Mouse (Mus musculus) embryonic facial prominence, embryonic 14.5 days (tissue): ENCODE data around the gene Col4a3bp. TPM values are rescaled to one million over a fixed set of nuclear protein-coding genes. Genes with fewer than 3 reads are reported as not detected.

Experiments
- ATAC-seq: fragments of 200-750 bp; cut with Nextera tagmentation; 2 replicates; pipeline ENCODE4 v1.8.0; 2017; ENCODE audit warnings: low read depth, moderate number of reproducible peaks, moderate TSS enrichment
- DNase-seq: peaks from one replicate; pipeline ENCODE4 v3.0.0-alpha.2; 2015; ENCODE audit warnings: low spot score
- H3K27ac ChIP-seq: fragments of 300-500 bp; sonication (generic); replicated peaks from 2 replicates; pipeline ENCODE4 v1.5.1; 2014; ENCODE audit warnings: low read depth, mild to moderate bottlenecking, low read length, moderate library complexity
- H3K27me3 ChIP-seq: fragments of 300-500 bp; sonication (generic); replicated peaks from 2 replicates; pipeline ENCODE4 v1.6.1; 2014; ENCODE audit warnings: low read length; ENCODE audit not compliant: control insufficient read depth, insufficient read depth
- H3K36me3 ChIP-seq: fragments of 300-500 bp; sonication (generic); 2 replicates; pipeline ENCODE4 v1.6.1; 2014; ENCODE audit warnings: low read length, mixed read lengths; ENCODE audit not compliant: control insufficient read depth, insufficient read depth
- H3K4me1 ChIP-seq: fragments of 300-500 bp; sonication (generic); 2 replicates; pipeline ENCODE4 v1.6.1; 2014; ENCODE audit warnings: antibody characterized with exemption, low read length; ENCODE audit not compliant: control insufficient read depth, insufficient read depth
- H3K4me2 ChIP-seq: fragments of 300-500 bp; sonication (generic); 2 replicates; pipeline ENCODE4 v1.6.1; 2014; ENCODE audit warnings: low read depth, mild to moderate bottlenecking, low read length, moderate library complexity, mixed read lengths
- H3K4me3 ChIP-seq: fragments of 300-500 bp; sonication (generic); 2 replicates; pipeline ENCODE4 v1.5.1; 2014; ENCODE audit warnings: low read depth, mild to moderate bottlenecking, low read length
- H3K9ac ChIP-seq: fragments of 300-500 bp; sonication (generic); 2 replicates; pipeline ENCODE4 v1.6.1; 2014; ENCODE audit warnings: low read depth, mild to moderate bottlenecking, low read length, moderate library complexity, mixed read lengths
- H3K9me3 ChIP-seq: fragments of 300-500 bp; sonication (generic); 2 replicates; pipeline ENCODE4 v1.6.1; 2016; ENCODE audit warnings: low read length; ENCODE audit not compliant: control insufficient read depth
- WGBS: fragments of 180-500 bp; shearing (Covaris S2); extraction: QIAGEN DNeasy Blood & Tissue Kit; methylation state at CpG from one replicate; pipeline ENCODE4 v1.1.7; 2014; 5-methylcytosine and 5-hydroxymethylcytosine counted together
- polyA plus RNA-seq: library from polyadenylated mRNA; unstranded; fragments of >200 nt; fragmentation: Nextera tagmentation; extraction: Ambion mirVana; gene quantifications from 2 replicates; pipeline ENCODE4 v1.2.1, GENCODE M21; 2014

Col4a3bp gene
- polyA plus RNA-seq, 1 experiment from 2014 or later: 10.2 TPM

GRCm38 (mm10) chr13:96530064-96530463 is 12.4 kb upstream of the Col4a3bp start:
- 75% methylated on average over 9 of the region's 9 CpGs for WGBS
- no peaks in the 10 kb centered on the region for H3K4me1 ChIP-seq
- H3K27me3 ChIP-seq: no peaks in the 10 kb centered on the region
- H3K27ac ChIP-seq: no peak overlapping the region; the same call in 1 of the 2 replicates
- ATAC-seq (no peak), DNase-seq (peak; percentile 46)
- H3K4me3 ChIP-seq: no peak overlapping the region
- no peaks in the 10 kb centered on the region for H3K36me3 ChIP-seq
- no peak overlapping the region for H3K4me2 ChIP-seq
- peaks cover 15% of the 10 kb centered on the region; the same call in 1 of the 2 replicates for H3K9me3 ChIP-seq
- no peak overlapping the region for H3K9ac ChIP-seq

DNA sequence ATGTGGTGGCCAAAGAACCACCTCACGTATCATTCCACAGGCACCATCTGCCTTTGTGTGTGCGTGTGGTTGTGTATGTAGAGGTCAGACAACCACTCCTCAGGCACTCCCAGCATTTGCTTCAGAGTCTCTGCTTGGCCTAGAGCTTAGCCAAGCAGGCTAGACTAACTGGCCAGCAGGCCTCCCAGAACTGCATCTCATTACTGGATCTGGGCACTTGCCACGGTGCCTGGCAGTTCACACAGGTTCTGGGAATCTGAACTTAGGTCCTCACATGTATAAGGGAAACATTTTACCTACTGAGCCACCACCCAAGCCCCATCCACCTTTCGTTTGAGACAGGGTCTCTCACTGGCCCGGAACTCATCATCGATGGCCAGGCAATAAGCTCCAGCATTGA is 10.2 kb upstream of the Col4a3bp start:
- 89% methylated on average over 6 of the region's 6 CpGs for WGBS
- no peak overlapping the region for H3K27ac ChIP-seq
- no peaks in the 10 kb centered on the region for H3K36me3 ChIP-seq
- no peak overlapping the region for H3K9ac ChIP-seq
- ATAC-seq: no peak
- H3K4me1 ChIP-seq: no peaks in the 10 kb centered on the region
- no peaks in the 10 kb centered on the region for H3K27me3 ChIP-seq
- no peak overlapping the region for H3K4me2 ChIP-seq
- H3K4me3 ChIP-seq: no peak overlapping the region
- H3K9me3 ChIP-seq: peaks cover 15% of the 10 kb centered on the region; the same call in 1 of the 2 replicates
- DNase-seq: no peak

- peaks cover 13% of the 10 kb centered on the region; the same call in 1 of the 2 replicates for H3K9me3 ChIP-seq
- H3K4me2 ChIP-seq: no peak overlapping the region
- no peaks in the 10 kb centered on the region for H3K4me1 ChIP-seq
- no peaks in the 10 kb centered on the region for H3K36me3 ChIP-seq
- DNase-seq (no peak), ATAC-seq (no peak)
- H3K4me3 ChIP-seq: no peak overlapping the region
- H3K27ac ChIP-seq: no peak overlapping the region
- no peak overlapping the region for H3K9ac ChIP-seq
- no peaks in the 10 kb centered on the region for H3K27me3 ChIP-seq
- WGBS: 65% methylated on average over 2 of the region's 2 CpGs
Measured at GRCm38 (mm10) chr13:96533742-96534141, 8.7 kb upstream of the Col4a3bp start.

GRCm38 (mm10) chr13:96536821-96537572 is 5.4 kb upstream of the Col4a3bp start:
- WGBS: 83% methylated on average over 5 of the region's 5 CpGs
- no peak for DNase-seq
- H3K36me3 ChIP-seq: no peaks in the 10 kb centered on the region
- H3K9ac ChIP-seq: no peak overlapping the region
- no peak overlapping the region for H3K4me3 ChIP-seq
- no peaks in the 10 kb centered on the region for H3K9me3 ChIP-seq
- no peak overlapping the region for H3K4me2 ChIP-seq
- H3K27me3 ChIP-seq: no peaks in the 10 kb centered on the region
- 0 out of 2 replicates have a peak, but pooled peaks cover 7% of the 10 kb centered on the region for H3K4me1 ChIP-seq
- no peak overlapping the region for H3K27ac ChIP-seq
- ATAC-seq: no peak

- WGBS: 73% methylated on average over 3 of the region's 3 CpGs
- no peak overlapping the region for H3K4me3 ChIP-seq
- H3K4me1 ChIP-seq: 0 out of 2 replicates have a peak, but pooled peaks cover 7% of the 10 kb centered on the region
- H3K27ac ChIP-seq: no peak overlapping the region
- H3K9me3 ChIP-seq: no peaks in the 10 kb centered on the region
- DNase-seq (no peak), ATAC-seq (no peak)
- no peak overlapping the region for H3K4me2 ChIP-seq
- no peaks in the 10 kb centered on the region for H3K27me3 ChIP-seq
- no peak overlapping the region for H3K9ac ChIP-seq
- no peaks in the 10 kb centered on the region for H3K36me3 ChIP-seq
Measured at GRCm38 (mm10) chr13:96538103-96538502, 4.3 kb upstream of the Col4a3bp start.

DNA sequence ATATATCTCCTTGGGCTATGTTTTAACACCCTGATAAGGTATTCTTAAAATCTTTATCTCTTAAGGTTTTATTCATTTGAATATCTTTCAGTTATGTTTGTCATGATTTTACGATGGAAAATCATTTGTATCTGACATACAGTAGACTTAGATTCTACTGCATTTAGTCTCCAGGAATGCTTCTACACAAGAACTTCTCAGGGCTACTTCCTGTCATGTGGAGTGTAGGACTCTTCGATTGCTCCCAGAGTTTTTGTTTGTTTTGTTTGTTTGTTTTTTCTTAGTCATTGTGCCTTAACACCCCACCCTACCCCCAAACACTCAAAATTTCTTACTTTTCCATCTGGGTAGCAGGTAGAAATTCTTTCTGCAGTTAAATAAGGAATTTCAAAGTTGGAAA is 1.0 kb upstream of the Col4a3bp start:
- H3K4me3 ChIP-seq: peak overlapping the region; percentile 99
- peak overlapping the region; percentile 95; the same call in 1 of the 2 replicates for H3K9ac ChIP-seq
- DNase-seq: no peak
- H3K4me1 ChIP-seq: peaks cover 7% of the 10 kb centered on the region; the same call in 1 of the 2 replicates
- H3K27ac ChIP-seq: no peak overlapping the region
- 37% methylated on average over 2 of the region's 2 CpGs for WGBS
- no peaks in the 10 kb centered on the region for H3K36me3 ChIP-seq
- no peaks in the 10 kb centered on the region for H3K27me3 ChIP-seq
- ATAC-seq: no peak
- H3K4me2 ChIP-seq: peak overlapping the region; percentile 64
- no peaks in the 10 kb centered on the region for H3K9me3 ChIP-seq

- Histone ChIP-seq H3K4me1 (peaks cover 7% of the 10 kb centered on the region; the same call in 1 of the 2 replicates), H3K9me3 (no peaks in the 10 kb centered on the region), H3K27me3 (no peaks in the 10 kb centered on the region), H3K27ac (peak overlapping the region; percentile 94), H3K4me2 (peak overlapping the region; percentile 64), H3K4me3 (peak overlapping the region; percentile 99), H3K9ac (peak overlapping the region; percentile 95), H3K36me3 (no peaks in the 10 kb centered on the region)
- peak; percentile 71 for ATAC-seq
- WGBS: under 1% methylated on average over 14 of the region's 73 CpGs
- DNase-seq: peak; percentile 39
Measured at GRCm38 (mm10) chr13:96542901-96543891, 778 bp downstream of the Col4a3bp start.

- WGBS: 66% methylated on average over 2 of the region's 2 CpGs
- Histone ChIP-seq H3K4me2 (peak overlapping the region; percentile 64; the same call in 1 of the 2 replicates), H3K27me3 (no peaks in the 10 kb centered on the region), H3K4me1 (peaks cover 7% of the 10 kb centered on the region; the same call in 1 of the 2 replicates), H3K4me3 (no peak overlapping the region), H3K27ac (no peak overlapping the region), H3K9ac (no peak overlapping the region), H3K36me3 (0 out of 2 replicates have a peak, but pooled peaks cover under 1% of the 10 kb centered on the region), H3K9me3 (no peaks in the 10 kb centered on the region)
- no peak for ATAC-seq
- no peak for DNase-seq
Measured at GRCm38 (mm10) chr13:96544506-96544905, 2.1 kb downstream of the Col4a3bp start.
